Mouse (Mus musculus) frontal cortex, adult 2 months (tissue): ENCODE results near the gene H2-T3. TPM values are rescaled to one million over a fixed set of nuclear protein-coding genes. Genes with fewer than 3 reads are reported as not detected.
"Not testable (repeated sequence)": the region's sequence is repeated elsewhere in the genome, so short reads cannot be mapped to it uniquely, and the experiment has no call there.

ENCODE experiments used
- DNase-seq, 2 experiments: peaks; one replicate each; pipeline ENCODE4 v3.0.0; 2022; ENCODE audit warnings: low spot score in 1 of 2; ENCODE audit errors: extremely low spot score in 1 of 2
- polyA plus RNA-seq: library from polyadenylated mRNA; depleted of rRNA; stranded (reverse); fragments of >200 nt; gene quantifications from 2 replicates; pipeline ENCODE4 v1.2.3, GENCODE M21; 2012; rRNA removed

H2-T3 gene
- not detected in 2 replicates for polyA plus RNA-seq

- DNase-seq = no peak
Observed at GRCm38 (mm10) chr17:36190169-36190507, at the start of gene H2-T3. Gene H2-T3 (minus strand): TSS chr17:36190287.

GRCm38 (mm10) chr17:36237321-36237921 lies 47.3 kb upstream of the H2-T3 start:
- no peak for DNase-seq

- DNase-seq = not testable (repeated sequence)
Observed at GRCm38 (mm10) chr17:36235300-36235699, 45.2 kb upstream of the H2-T3 start.

- no peak for DNase-seq
Observed at GRCm38 (mm10) chr17:36233572-36233971, 43.5 kb upstream of the H2-T3 start.

- DNase-seq = peak in 1 of 2 experiments; percentile 42
Observed at GRCm38 (mm10) chr17:36231318-36231717, 41.2 kb upstream of the H2-T3 start.

- DNase-seq = no peak
Observed at GRCm38 (mm10) chr17:36229046-36229445, 39.0 kb upstream of the H2-T3 start.

- no peak for DNase-seq
Observed at GRCm38 (mm10) chr17:36226921-36227320, 36.8 kb upstream of the H2-T3 start.

- no peak for DNase-seq
Observed at GRCm38 (mm10) chr17:36225231-36225824, 35.2 kb upstream of the H2-T3 start.

GRCm38 (mm10) chr17:36224451-36224850 lies 34.4 kb upstream of the H2-T3 start:
- DNase-seq = no peak

- no peak for DNase-seq
Observed at GRCm38 (mm10) chr17:36218594-36219155, 28.6 kb upstream of the H2-T3 start.

- DNase-seq = no peak
Observed at GRCm38 (mm10) chr17:36215586-36215985, 25.5 kb upstream of the H2-T3 start.

- DNase-seq = no peak
Observed at GRCm38 (mm10) chr17:36206846-36207245, 16.8 kb upstream of the H2-T3 start.

GRCm38 (mm10) chr17:36205862-36206261 lies 15.8 kb upstream of the H2-T3 start:
- DNase-seq = no peak

- no peak for DNase-seq
Observed at GRCm38 (mm10) chr17:36205456-36205855, 15.4 kb upstream of the H2-T3 start.

GRCm38 (mm10) chr17:36201851-36202250 lies 11.8 kb upstream of the H2-T3 start:
- no peak for DNase-seq

GRCm38 (mm10) chr17:36198317-36198716 lies 8.2 kb upstream of the H2-T3 start:
- DNase-seq = no peak

- no peak for DNase-seq
Observed at GRCm38 (mm10) chr17:36194471-36194870, 4.4 kb upstream of the H2-T3 start.

- peak in 1 of 2 experiments; percentile 73 for DNase-seq
Observed at GRCm38 (mm10) chr17:36193546-36194141, 3.6 kb upstream of the H2-T3 start.

- DNase-seq = no peak
Observed at GRCm38 (mm10) chr17:36192371-36192770, 2.3 kb upstream of the H2-T3 start.

GRCm38 (mm10) chr17:36189491-36190168 lies 457 bp downstream of the H2-T3 start:
- no peak for DNase-seq

- no peak for DNase-seq
Observed at GRCm38 (mm10) chr17:36187540-36187939, 2.5 kb downstream of the H2-T3 start.
